Mouse (Mus musculus): ENCODE results near the gene Tnfrsf8. TPM values are rescaled to one million over a fixed set of nuclear protein-coding genes. Genes with fewer than 3 reads are reported as not detected.
"Not testable (repeated sequence)": the region's sequence is repeated elsewhere in the genome, so short reads cannot be mapped to it uniquely, and the experiment has no call there.

The Tnfrsf8 gene
- 0.14 and 0.17 TPM in 2 replicates for polyA plus RNA-seq (2016; fragmentation: Nextera tagmentation; extraction: Ambion mirVana)

GRCm38 (mm10) chr4:145314836-145315467 lies at the start of gene Tnfrsf8:
TSS of gene Tnfrsf8 (minus strand) at chr4:145315164.
- Histone ChIP-seq H3K27me3 (peaks cover 21% of the 10 kb centered on the region), H3K4me1 (no peaks in the 10 kb centered on the region), H3K4me2 (replicated peaks) (no peak within 1 kb of the TSS), H3K9ac (no peak within 1 kb of the TSS), H3K4me3 (no peak within 1 kb of the TSS), H3K36me3 (no peaks in the 10 kb centered on the region), H3K9me3 (replicated peaks) (no peaks in the 10 kb centered on the region), H3K27ac (no peak within 1 kb of the TSS)
- WGBS, result 4% methylated on average over 24 of the region's 24 CpGs
- no peak for ATAC-seq (ENCODE audit: low FRiP score)

- not testable (repeated sequence) for ATAC-seq (ENCODE audit: low FRiP score); H3K4me2 ChIP-seq (replicated peaks); H3K9ac ChIP-seq; H3K4me3 ChIP-seq; H3K27me3 ChIP-seq; H3K4me1 ChIP-seq; H3K27ac ChIP-seq; H3K36me3 ChIP-seq; H3K9me3 ChIP-seq (replicated peaks)
Observed at GRCm38 (mm10) chr4:145361635-145362034, 46.7 kb upstream of the Tnfrsf8 start.

- Histone ChIP-seq H3K4me3 (no peak overlapping the region), H3K27ac (no peak overlapping the region), H3K4me1 (no peaks in the 10 kb centered on the region), H3K36me3 (no peaks in the 10 kb centered on the region), H3K4me2 (replicated peaks) (no peak overlapping the region; the same call in 1 of the 2 replicates), H3K9me3 (replicated peaks) (no peaks in the 10 kb centered on the region), H3K9ac (no peak overlapping the region), H3K27me3 (no peaks in the 10 kb centered on the region)
- ATAC-seq (ENCODE audit: low FRiP score), result no peak
- 29% methylated on average over 12 of the region's 12 CpGs for WGBS
Observed at GRCm38 (mm10) chr4:145361065-145361464, 46.1 kb upstream of the Tnfrsf8 start.

- ATAC-seq (ENCODE audit: low FRiP score), result no peak
- no peaks in the 10 kb centered on the region for H3K9me3 ChIP-seq (replicated peaks)
- 68% methylated on average over 1 of the region's 1 CpGs for WGBS
- no peak overlapping the region for H3K4me3 ChIP-seq
- no peaks in the 10 kb centered on the region for H3K36me3 ChIP-seq
- no peak overlapping the region for H3K27ac ChIP-seq
- no peak overlapping the region for H3K9ac ChIP-seq
- H3K4me1 ChIP-seq, result no peaks in the 10 kb centered on the region
- no peak overlapping the region for H3K4me2 ChIP-seq (replicated peaks)
- no peaks in the 10 kb centered on the region for H3K27me3 ChIP-seq
Observed at GRCm38 (mm10) chr4:145360567-145360966, 45.6 kb upstream of the Tnfrsf8 start.

GRCm38 (mm10) chr4:145356234-145356633 lies 41.3 kb upstream of the Tnfrsf8 start:
- Histone ChIP-seq H3K36me3 (no peaks in the 10 kb centered on the region), H3K27me3 (no peaks in the 10 kb centered on the region), H3K27ac (no peak overlapping the region), H3K9me3 (replicated peaks) (no peaks in the 10 kb centered on the region), H3K9ac (no peak overlapping the region), H3K4me3 (no peak overlapping the region), H3K4me2 (replicated peaks) (no peak overlapping the region), H3K4me1 (no peaks in the 10 kb centered on the region)
- no peak for ATAC-seq (ENCODE audit: low FRiP score)

GRCm38 (mm10) chr4:145353855-145354254 lies 38.9 kb upstream of the Tnfrsf8 start:
- H3K27me3 ChIP-seq, result no peaks in the 10 kb centered on the region
- H3K4me2 ChIP-seq (replicated peaks), result no peak overlapping the region
- no peak overlapping the region for H3K4me3 ChIP-seq
- no peaks in the 10 kb centered on the region for H3K36me3 ChIP-seq
- no peaks in the 10 kb centered on the region for H3K9me3 ChIP-seq (replicated peaks)
- 49% methylated on average over 2 of the region's 2 CpGs for WGBS
- no peak for ATAC-seq (ENCODE audit: low FRiP score)
- H3K4me1 ChIP-seq, result no peaks in the 10 kb centered on the region
- H3K27ac ChIP-seq, result no peak overlapping the region
- no peak overlapping the region for H3K9ac ChIP-seq

GRCm38 (mm10) chr4:145344948-145345347 lies 30.0 kb upstream of the Tnfrsf8 start:
- Histone ChIP-seq H3K4me2 (replicated peaks) (no peak overlapping the region), H3K9ac (no peak overlapping the region), H3K4me3 (no peak overlapping the region), H3K27ac (no peak overlapping the region), H3K27me3 (no peaks in the 10 kb centered on the region), H3K36me3 (no peaks in the 10 kb centered on the region), H3K9me3 (replicated peaks) (no peaks in the 10 kb centered on the region), H3K4me1 (no peaks in the 10 kb centered on the region)
- WGBS, result 93% methylated on average over 1 of the region's 1 CpGs
- no peak for ATAC-seq (ENCODE audit: low FRiP score)

- no peaks in the 10 kb centered on the region for H3K36me3 ChIP-seq
- no peaks in the 10 kb centered on the region for H3K4me1 ChIP-seq
- H3K4me3 ChIP-seq, result no peak overlapping the region
- no peak overlapping the region for H3K27ac ChIP-seq
- H3K9me3 ChIP-seq (replicated peaks), result no peaks in the 10 kb centered on the region
- no peak overlapping the region for H3K4me2 ChIP-seq (replicated peaks)
- H3K9ac ChIP-seq, result no peak overlapping the region
- WGBS, result 85% methylated on average over 6 of the region's 6 CpGs
- no peaks in the 10 kb centered on the region for H3K27me3 ChIP-seq
- ATAC-seq (ENCODE audit: low FRiP score), result no peak
Observed at GRCm38 (mm10) chr4:145341879-145342809, 27.2 kb upstream of the Tnfrsf8 start.

- H3K4me1 ChIP-seq, result no peaks in the 10 kb centered on the region
- no peaks in the 10 kb centered on the region for H3K27me3 ChIP-seq
- ATAC-seq (ENCODE audit: low FRiP score), result no peak
- no peaks in the 10 kb centered on the region for H3K9me3 ChIP-seq (replicated peaks)
- H3K27ac ChIP-seq, result no peak overlapping the region
- H3K4me3 ChIP-seq, result no peak overlapping the region
- 81% methylated on average over 9 of the region's 9 CpGs for WGBS
- H3K9ac ChIP-seq, result no peak overlapping the region
- no peak overlapping the region for H3K4me2 ChIP-seq (replicated peaks)
- H3K36me3 ChIP-seq, result no peaks in the 10 kb centered on the region
Observed at GRCm38 (mm10) chr4:145337906-145338858, 23.2 kb upstream of the Tnfrsf8 start.

- WGBS, result 83% methylated on average over 5 of the region's 5 CpGs
- Histone ChIP-seq H3K27me3 (no peaks in the 10 kb centered on the region), H3K4me3 (no peak overlapping the region)
Observed at GRCm38 (mm10) chr4:145336587-145336986, 21.6 kb upstream of the Tnfrsf8 start.

GRCm38 (mm10) chr4:145336019-145336418 lies 21.1 kb upstream of the Tnfrsf8 start:
- Histone ChIP-seq H3K4me2 (replicated peaks) (no peak overlapping the region), H3K4me3 (no peak overlapping the region), H3K9me3 (replicated peaks) (no peaks in the 10 kb centered on the region), H3K4me1 (no peaks in the 10 kb centered on the region), H3K9ac (no peak overlapping the region), H3K27ac (no peak overlapping the region), H3K27me3 (no peaks in the 10 kb centered on the region), H3K36me3 (no peaks in the 10 kb centered on the region)
- 68% methylated on average over 1 of the region's 1 CpGs for WGBS
- no peak for ATAC-seq (ENCODE audit: low FRiP score)

More at GRCm38 (mm10) chr4:145336587-145336986, 21.6 kb upstream of the Tnfrsf8 start:
- H3K27ac ChIP-seq, result no peak overlapping the region
- no peaks in the 10 kb centered on the region for H3K4me1 ChIP-seq
- ATAC-seq (ENCODE audit: low FRiP score), result no peak
- no peaks in the 10 kb centered on the region for H3K9me3 ChIP-seq (replicated peaks)
- no peak overlapping the region for H3K9ac ChIP-seq
- no peak overlapping the region for H3K4me2 ChIP-seq (replicated peaks)
- no peaks in the 10 kb centered on the region for H3K36me3 ChIP-seq

- Histone ChIP-seq H3K9ac (no peak overlapping the region), H3K4me2 (replicated peaks) (no peak overlapping the region), H3K36me3 (no peaks in the 10 kb centered on the region), H3K4me1 (no peaks in the 10 kb centered on the region), H3K27me3 (no peaks in the 10 kb centered on the region), H3K9me3 (replicated peaks) (no peaks in the 10 kb centered on the region), H3K27ac (no peak overlapping the region), H3K4me3 (no peak overlapping the region)
- 67% methylated on average over 3 of the region's 3 CpGs for WGBS
- no peak for ATAC-seq (ENCODE audit: low FRiP score)
Observed at GRCm38 (mm10) chr4:145323631-145324030, 8.7 kb upstream of the Tnfrsf8 start.
